Mouse (Mus musculus) limb, embryonic 14.5 days (tissue): ENCODE measurements around the gene Nup54. TPM values are rescaled to one million over a fixed set of nuclear protein-coding genes. Genes with fewer than 3 reads are reported as not detected.

Experiments
- ATAC-seq: fragments of 200-750 bp; cut with Nextera tagmentation; 2 replicates; pipeline ENCODE4 v1.8.0; 2017; ENCODE audit warnings: low read depth, moderate number of reproducible peaks, moderate TSS enrichment; ENCODE audit not compliant: low FRiP score
- DNase-seq: peaks from one replicate; pipeline ENCODE4 v3.0.0-alpha.2; 2015; ENCODE audit warnings: low spot score
- H3K27ac ChIP-seq: fragments of 300-500 bp; sonication (generic); replicated peaks from 2 replicates; pipeline ENCODE4 v1.5.1; 2014; ENCODE audit warnings: low read depth, mild to moderate bottlenecking, low read length, moderate library complexity, mixed read lengths
- H3K27me3 ChIP-seq: fragments of 300-500 bp; sonication (generic); 2 replicates; pipeline ENCODE4 v1.6.1; 2014; ENCODE audit warnings: low read length, mixed read lengths; ENCODE audit not compliant: control insufficient read depth, insufficient read depth
- H3K36me3 ChIP-seq: fragments of 300-500 bp; sonication (generic); 2 replicates; pipeline ENCODE4 v1.6.1; 2014; ENCODE audit warnings: mild to moderate bottlenecking, low read length, moderate library complexity, mixed read lengths; ENCODE audit not compliant: control insufficient read depth, insufficient read depth
- H3K4me1 ChIP-seq: fragments of 300-500 bp; sonication (generic); 2 replicates; pipeline ENCODE4 v1.6.1; 2014; ENCODE audit warnings: antibody characterized with exemption, low read length, mixed read lengths; ENCODE audit not compliant: control insufficient read depth, insufficient read depth
- H3K4me2 ChIP-seq: fragments of 300-500 bp; sonication (generic); replicated peaks from 2 replicates; pipeline ENCODE4 v1.6.1; 2014; ENCODE audit warnings: low read depth, mild to moderate bottlenecking, low read length, moderate library complexity; ENCODE audit not compliant: severe bottlenecking
- H3K4me3 ChIP-seq: fragments of 300-500 bp; sonication (generic); replicated peaks from 2 replicates; pipeline ENCODE4 v1.5.1; 2014; ENCODE audit warnings: low read length
- H3K9ac ChIP-seq: fragments of 300-500 bp; sonication (generic); 2 replicates; pipeline ENCODE4 v1.6.1; 2014; ENCODE audit warnings: mild to moderate bottlenecking, low read depth, low read length, moderate library complexity; ENCODE audit not compliant: severe bottlenecking
- H3K9me3 ChIP-seq: fragments of 300-500 bp; sonication (generic); 2 replicates; pipeline ENCODE4 v1.6.1; 2016; ENCODE audit warnings: low read length; ENCODE audit not compliant: control insufficient read depth
- POLR2A ChIP-seq: fragments of 200-500 bp; IDR thresholded peaks from 2 replicates; pipeline ENCODE4 v1.8.0; 2012; ENCODE audit warnings: inconsistent platforms, mild to moderate bottlenecking, moderate library complexity, borderline replicate concordance; ENCODE audit not compliant: insufficient read depth, insufficient read length; ENCODE audit errors: extremely low read depth
- WGBS: fragments of 180-500 bp; shearing (Covaris S2); extraction: QIAGEN DNeasy Blood & Tissue Kit; methylation state at CpG from one replicate; pipeline ENCODE4 v1.1.7; 2014; 5-methylcytosine and 5-hydroxymethylcytosine counted together
- polyA plus RNA-seq, 2 experiments: library from polyadenylated mRNA; depleted of rRNA in 1 of 2; stranded (reverse) in 1 of 2; unstranded in 1 of 2; fragments of >200 nt; fragmentation: Nextera tagmentation in 1 of 2; extraction: Ambion mirVana in 1 of 2; gene quantifications; 2 replicates each; pipeline versions ENCODE4 v1.2.1 to v1.2.3; 2012 to 2014

Nup54 gene
- polyA plus RNA-seq, 2 experiments: 46.6 to 48.6 TPM

DNA sequence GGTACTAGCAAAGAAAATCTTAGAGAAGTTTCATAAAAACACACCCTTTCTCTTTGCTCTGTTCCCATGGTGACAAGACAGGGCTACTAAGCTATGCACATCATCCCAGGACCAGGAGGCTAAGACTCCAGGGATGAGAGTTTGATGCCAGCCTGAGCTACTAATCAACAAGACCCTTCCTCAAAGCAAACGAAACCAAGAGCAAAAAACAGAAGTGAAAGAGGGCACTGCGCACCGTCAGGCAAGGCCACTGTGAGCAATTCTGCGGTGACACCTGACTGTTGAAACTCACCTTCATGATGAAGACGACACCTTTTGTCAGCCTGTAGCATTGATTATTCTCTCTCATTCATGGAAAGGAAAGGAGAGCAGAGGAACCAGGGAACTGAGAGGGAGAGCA, 17.9 kb upstream of the Nup54 start:
- Histone ChIP-seq H3K9ac (no peak overlapping the region), H3K4me1 (no peaks in the 10 kb centered on the region), H3K4me2 (no peak overlapping the region), H3K27me3 (no peaks in the 10 kb centered on the region), H3K9me3 (no peaks in the 10 kb centered on the region), H3K27ac (no peak overlapping the region), H3K36me3 (peaks cover 62% of the 10 kb centered on the region), H3K4me3 (no peak overlapping the region)
- ATAC-seq: no peak
- no peak for DNase-seq
- 92% methylated on average over 5 of the region's 5 CpGs for WGBS
- no peak for TF ChIP-seq POLR2A

DNA sequence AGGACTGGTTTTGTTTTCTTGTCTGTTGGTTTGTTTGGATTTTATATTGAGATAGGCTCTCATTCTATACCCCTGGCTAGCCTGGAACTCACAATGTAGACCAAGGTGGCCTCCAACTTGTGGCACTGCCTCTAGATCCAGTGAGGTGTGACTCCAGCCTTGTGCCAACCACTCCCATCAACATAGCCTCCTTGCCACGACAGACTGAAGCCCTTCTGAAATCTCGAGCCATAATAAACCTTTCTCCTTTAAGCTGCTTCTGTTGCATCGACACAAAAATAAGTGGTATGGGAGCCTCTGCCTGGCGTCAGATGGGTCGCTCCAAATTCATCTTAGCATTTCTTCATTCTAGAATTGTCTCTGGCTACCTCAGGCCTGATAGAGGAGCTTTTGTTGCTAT, 11.7 kb upstream of the Nup54 start:
- Histone ChIP-seq H3K4me2 (no peak overlapping the region), H3K4me3 (no peak overlapping the region), H3K36me3 (peaks cover 63% of the 10 kb centered on the region), H3K9ac (no peak overlapping the region), H3K4me1 (no peaks in the 10 kb centered on the region), H3K27me3 (no peaks in the 10 kb centered on the region), H3K27ac (no peak overlapping the region), H3K9me3 (no peaks in the 10 kb centered on the region)
- DNase-seq (no peak), ATAC-seq (no peak)
- 93% methylated on average over 5 of the region's 5 CpGs for WGBS
- TF ChIP-seq POLR2A: no peak

DNA sequence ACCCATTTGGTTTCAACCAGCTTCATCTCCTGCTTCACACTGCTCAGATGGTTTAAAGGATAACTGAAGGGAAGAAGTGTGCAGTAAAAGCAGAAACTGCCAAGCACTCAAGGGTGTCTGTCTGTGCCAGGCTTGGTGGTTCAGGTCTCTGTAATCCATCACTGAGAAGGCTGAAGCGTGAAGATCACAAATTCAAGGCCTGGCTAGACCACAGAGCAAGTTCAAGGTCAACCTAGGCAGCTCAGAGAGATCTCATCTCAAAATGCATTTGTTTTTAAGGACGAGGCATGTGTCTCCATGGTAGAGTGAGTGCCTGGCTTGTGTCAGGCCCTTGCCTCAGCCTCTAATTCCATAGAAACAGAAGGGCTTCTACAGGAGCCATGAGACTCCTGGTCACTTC, 10.0 kb upstream of the Nup54 start:
- Histone ChIP-seq H3K4me3 (no peak overlapping the region), H3K27ac (no peak overlapping the region), H3K9ac (no peak overlapping the region), H3K9me3 (no peaks in the 10 kb centered on the region), H3K27me3 (no peaks in the 10 kb centered on the region), H3K36me3 (peaks cover 50% of the 10 kb centered on the region), H3K4me2 (no peak overlapping the region), H3K4me1 (no peaks in the 10 kb centered on the region)
- ATAC-seq: no peak
- no peak for DNase-seq
- WGBS: 91% methylated on average over 2 of the region's 2 CpGs
- TF ChIP-seq POLR2A: no peak

DNA sequence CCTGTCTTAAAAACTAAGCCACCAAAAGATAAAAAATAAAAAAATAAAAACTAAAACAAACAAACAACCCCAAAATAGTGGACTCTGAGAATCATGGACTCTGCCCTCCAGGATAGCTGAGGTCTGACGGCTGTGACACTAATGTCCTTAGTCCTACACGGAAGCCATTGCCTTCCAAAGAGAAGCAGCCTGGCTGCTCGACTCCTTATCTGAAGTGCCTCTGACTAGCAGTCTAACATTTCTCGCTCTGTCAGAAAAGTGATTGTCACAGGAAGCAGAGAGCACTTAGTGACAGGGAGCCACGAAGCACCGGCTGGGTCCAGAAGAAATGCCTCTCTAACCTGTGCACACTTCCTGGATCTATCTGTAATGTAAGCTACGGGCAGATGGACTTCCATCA, 7.9 kb upstream of the Nup54 start:
- 91% methylated on average over 7 of the region's 7 CpGs for WGBS
- ATAC-seq (no peak), DNase-seq (no peak)
- no peak for TF ChIP-seq POLR2A
- H3K4me1 ChIP-seq: no peaks in the 10 kb centered on the region
- no peaks in the 10 kb centered on the region for H3K27me3 ChIP-seq
- H3K36me3 ChIP-seq: peaks cover 31% of the 10 kb centered on the region
- H3K27ac ChIP-seq: no peak overlapping the region
- H3K9me3 ChIP-seq: no peaks in the 10 kb centered on the region
- no peak overlapping the region for H3K4me3 ChIP-seq
- H3K4me2 ChIP-seq: no peak overlapping the region
- no peak overlapping the region for H3K9ac ChIP-seq

DNA sequence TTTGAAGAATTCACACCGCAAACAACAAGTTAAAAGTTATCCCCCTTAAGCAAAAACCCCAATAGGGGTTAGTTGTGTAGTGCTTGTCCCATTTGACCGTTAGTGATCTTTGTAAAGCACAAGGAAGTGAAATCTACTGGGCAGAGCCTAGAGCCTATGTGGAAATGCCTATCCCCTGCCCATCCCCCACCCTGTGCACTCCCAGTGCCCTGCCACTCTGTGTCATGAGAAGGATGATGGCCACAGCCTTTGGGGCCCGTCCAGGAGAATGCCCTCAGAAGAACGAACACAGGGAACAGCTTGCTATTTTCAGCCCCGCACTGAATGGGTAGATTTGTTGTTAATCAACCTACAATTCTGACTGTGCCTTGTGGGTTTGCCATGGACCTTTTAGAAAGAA, 6.5 kb upstream of the Nup54 start:
- no peak for TF ChIP-seq POLR2A
- DNase-seq: no peak
- Histone ChIP-seq H3K9me3 (no peaks in the 10 kb centered on the region), H3K36me3 (peaks cover 23% of the 10 kb centered on the region; the same call in 1 of the 2 replicates), H3K4me2 (no peak overlapping the region), H3K9ac (no peak overlapping the region), H3K4me3 (no peak overlapping the region), H3K27ac (no peak overlapping the region), H3K4me1 (no peaks in the 10 kb centered on the region), H3K27me3 (no peaks in the 10 kb centered on the region)
- ATAC-seq: no peak
- WGBS: 65% methylated on average over 5 of the region's 5 CpGs

DNA sequence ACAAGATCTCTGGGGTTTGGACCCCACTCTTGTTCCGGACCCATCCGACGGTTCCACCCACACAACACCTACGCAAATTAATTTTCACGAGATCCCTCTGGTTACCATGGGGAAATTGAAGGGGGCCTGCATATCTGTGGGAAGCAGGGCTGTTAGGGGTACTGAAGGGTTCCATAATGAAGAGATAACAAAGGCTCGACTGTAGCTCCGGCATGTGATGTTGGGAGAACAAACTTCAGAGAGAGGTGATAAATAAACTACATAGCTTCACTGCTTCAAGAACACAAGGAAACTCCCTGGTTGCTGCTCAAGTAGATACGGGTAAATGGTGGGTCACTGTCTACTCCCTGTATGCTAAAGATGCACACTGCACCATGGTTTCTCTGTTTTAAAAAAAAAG, 3.5 kb upstream of the Nup54 start:
- 77% methylated on average over 8 of the region's 8 CpGs for WGBS
- no peak for ATAC-seq
- peaks cover 9% of the 10 kb centered on the region for H3K4me1 ChIP-seq
- H3K4me3 ChIP-seq: no peak overlapping the region
- DNase-seq: no peak
- no peak overlapping the region for H3K4me2 ChIP-seq
- H3K27ac ChIP-seq: no peak overlapping the region
- no peak overlapping the region for H3K9ac ChIP-seq
- 0 out of 2 replicates have a peak, but pooled peaks cover 4% of the 10 kb centered on the region for H3K36me3 ChIP-seq
- H3K9me3 ChIP-seq: no peaks in the 10 kb centered on the region
- no peak for TF ChIP-seq POLR2A
- H3K27me3 ChIP-seq: no peaks in the 10 kb centered on the region
